8 mouse cellular contexts compared by ENCODE assay signal in the genomic region with DNA sequence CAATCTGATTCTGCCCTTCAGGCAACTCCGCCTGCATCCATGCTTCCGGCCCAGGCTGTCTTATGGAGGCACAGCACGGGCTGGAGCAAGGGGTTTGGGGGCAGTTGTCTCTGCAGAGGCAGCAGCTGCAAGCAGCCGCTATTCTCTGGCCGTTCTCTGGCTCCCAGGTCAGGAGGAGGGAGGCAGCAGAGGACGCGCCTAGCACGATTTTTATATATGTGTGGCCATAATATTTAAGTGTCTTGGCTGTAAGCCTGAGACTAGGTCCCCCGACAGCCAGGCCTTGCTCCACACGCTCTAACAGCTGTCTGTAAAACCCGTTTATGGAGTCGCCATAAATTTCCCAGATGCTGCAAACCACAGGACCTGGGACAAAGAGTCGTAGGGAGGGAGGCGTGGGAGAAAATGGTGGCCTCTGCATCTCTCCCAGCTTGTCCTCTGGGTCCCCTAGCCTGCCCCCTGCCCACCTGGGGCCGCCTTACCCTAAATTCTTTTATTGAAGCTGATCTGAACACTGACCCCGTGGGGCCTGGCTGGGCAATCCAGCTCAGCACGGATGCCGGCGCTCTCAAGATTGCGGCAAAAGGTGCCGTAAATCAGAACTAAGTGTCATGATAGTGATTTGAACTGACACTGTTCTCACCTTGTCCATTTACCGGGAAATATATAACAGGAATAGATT. TPM values are rescaled to one million over a fixed set of nuclear protein-coding genes. Genes with fewer than 3 reads are reported as not detected.
A peak's percentile ranks its signal among the peaks of the same experiment; 100 is the strongest.
DNase-seq lines count a peak whose midpoint lies in the region; ATAC-seq and TF ChIP-seq lines count a peak whose summit lies in the region.

No protein-coding gene starts in this region.

- WGBS in lung, embryonic 15.5 days, result 23% methylated on average over 22 of the region's 22 CpGs
- 29% methylated on average over 22 of the region's 22 CpGs for WGBS in heart, postnatal 0 days
- WGBS in large intestine, adult 2 months, result 16% methylated on average over 22 of the region's 22 CpGs
- WGBS in stomach, embryonic 16.5 days, result 24% methylated on average over 22 of the region's 22 CpGs

- peak; percentile 89 for ATAC-seq in lung, embryonic 15.5 days (ENCODE audit: borderline replicate concordance, extremely low read depth, low FRiP score, low TSS enrichment)
- ATAC-seq in heart, postnatal 0 days (ENCODE audit: insufficient read depth, low read depth), result peak; percentile 32; the same call in 1 of the 2 replicates
- ATAC-seq in stomach, embryonic 16.5 days (ENCODE audit: insufficient read depth, low FRiP score), result peak; percentile 83

- no peaks in the 10 kb centered on the region for H3K36me3 ChIP-seq in lung, embryonic 15.5 days
- no peaks in the 10 kb centered on the region for H3K36me3 ChIP-seq in heart, postnatal 0 days (replicated peaks; ENCODE audit: control insufficient read depth, insufficient read depth, low read length)
- H3K36me3 ChIP-seq in stomach, embryonic 16.5 days (ENCODE audit: control insufficient read depth, insufficient read depth, low read length), result no peaks in the 10 kb centered on the region

- no peak overlapping the region for H3K9ac ChIP-seq in lung, embryonic 15.5 days
- no peak overlapping the region for H3K9ac ChIP-seq in heart, postnatal 0 days (replicated peaks; ENCODE audit: low read depth, low read length)
- H3K9ac ChIP-seq in stomach, embryonic 16.5 days (ENCODE audit: low read length), result no peak overlapping the region

- H3K4me2 ChIP-seq in lung, embryonic 15.5 days, result peak overlapping the region; percentile 34
- H3K4me2 ChIP-seq in heart, postnatal 0 days (ENCODE audit: low read depth, low read length), result peak overlapping the region; percentile 34
- H3K4me2 ChIP-seq in stomach, embryonic 16.5 days (ENCODE audit: low read depth, low read length), result 0 out of 2 replicates have a peak overlapping the region, but pooled peaks have one; percentile 4

- peak overlapping the region; percentile 73 for H3K27ac ChIP-seq in lung, embryonic 15.5 days
- no peak overlapping the region for H3K27ac ChIP-seq in heart, postnatal 0 days (ENCODE audit: low read depth)
- peak overlapping the region; percentile 79 for H3K27ac ChIP-seq in stomach, embryonic 16.5 days (ENCODE audit: low read length)

- TF ChIP-seq EP300 in heart, postnatal 0 days (IDR thresholded peaks at IDR 0.05; ENCODE audit: low read depth), result no peak

- DNase-seq in lung, postnatal 25 days (ENCODE audit: low spot score), result no peak
- peak; percentile 25 for DNase-seq in heart, postnatal 0 days (ENCODE audit: low spot score)
- peak; percentile 16 for DNase-seq in large intestine, adult 2 months (ENCODE audit: low read depth, low spot score)
- no peak for DNase-seq in frontal cortex, postnatal 25 days (ENCODE audit: low spot score in 2 of 2)
- no peak for DNase-seq in urinary bladder, postnatal 36 days (ENCODE audit: low spot score in 2 of 2)
- DNase-seq in right cerebral cortex, postnatal 25 days, result no peak

- no peak for TF ChIP-seq CTCF in heart, postnatal 0 days (IDR thresholded peaks at IDR 0.05; ENCODE audit: low read depth)

- peaks cover 10% of the 10 kb centered on the region for H3K27me3 ChIP-seq in lung, embryonic 15.5 days
- peaks cover 13% of the 10 kb centered on the region; the same call in 1 of the 2 replicates for H3K27me3 ChIP-seq in heart, postnatal 0 days (ENCODE audit: control insufficient read depth, insufficient read depth, low read length)
- no peaks in the 10 kb centered on the region for H3K27me3 ChIP-seq in stomach, embryonic 16.5 days (ENCODE audit: control insufficient read depth, insufficient read depth, low read length)

- no peak overlapping the region for H3K4me3 ChIP-seq in lung, embryonic 15.5 days
- no peak overlapping the region for H3K4me3 ChIP-seq in heart, postnatal 0 days (ENCODE audit: low read depth, low read length)
- no peak overlapping the region for H3K4me3 ChIP-seq in stomach, embryonic 16.5 days (replicated peaks; ENCODE audit: low read length)

- no peaks in the 10 kb centered on the region for H3K9me3 ChIP-seq in lung, embryonic 15.5 days
- H3K9me3 ChIP-seq in heart, postnatal 0 days (replicated peaks; ENCODE audit: control insufficient read depth, low read length), result 0 out of 2 replicates have a peak, but pooled peaks cover 4% of the 10 kb centered on the region
- H3K9me3 ChIP-seq in stomach, embryonic 16.5 days (replicated peaks; ENCODE audit: control insufficient read depth, low read length), result no peaks in the 10 kb centered on the region

- peaks cover 21% of the 10 kb centered on the region for H3K4me1 ChIP-seq in lung, embryonic 15.5 days
- H3K4me1 ChIP-seq in heart, postnatal 0 days (ENCODE audit: control insufficient read depth, insufficient read depth), result no peaks in the 10 kb centered on the region
- peaks cover 9% of the 10 kb centered on the region; the same call in 1 of the 2 replicates for H3K4me1 ChIP-seq in stomach, embryonic 16.5 days (ENCODE audit: control insufficient read depth, insufficient read depth, low read length)

RNA-seq across cellular contexts. Expression of a gene that starts 32.3 kb away (rescaled TPM):
- polyA plus RNA-seq in lung, embryonic 15.5 days (2015; fragmentation: Nextera tagmentation; extraction: Ambion mirVana), result 21.8 and 22.8 TPM in 2 replicates
- total RNA-seq in heart, postnatal 0 days (2014; rRNA removed; ENCODE audit: low replicate concordance), result 24.7 and 38.7 TPM in 2 replicates
- polyA plus RNA-seq in heart, postnatal 0 days (2015; fragmentation: Nextera tagmentation; extraction: Ambion mirVana), result 7.7 and 8.7 TPM in 2 replicates
- polyA plus RNA-seq in large intestine, adult 2 months (2012; rRNA removed), result 7.1 and 7.9 TPM in 2 replicates
- polyA plus RNA-seq in stomach, embryonic 16.5 days (2015; fragmentation: Nextera tagmentation; extraction: Ambion mirVana), result 8.5 and 11.9 TPM in 2 replicates

Comparison
In these comparisons a context has a peak if more than half of its experiments do, and no peak if none do; other contexts are left out.
1. ATAC-seq: peak in every context shown above with its lines; median percentile 89 in lung, embryonic 15.5 days; 83 in stomach, embryonic 16.5 days; 32 in heart, postnatal 0 days.
2. DNase-seq: peak in heart, postnatal 0 days (single experiment) and large intestine, adult 2 months (single experiment); none in lung, postnatal 25 days (single experiment), frontal cortex, postnatal 25 days (0 of 2), urinary bladder, postnatal 36 days (0 of 2) and right cerebral cortex, postnatal 25 days (single experiment).
3. Peak in every context shown above with its lines, with median percentiles within 50 percentile points of each other: H3K4me2 ChIP-seq.